Mouse (Mus musculus) heart, embryonic 10.5 days (tissue): ENCODE results near the gene Mllt1. TPM values are rescaled to one million over a fixed set of nuclear protein-coding genes. Genes with fewer than 3 reads are reported as not detected.

Experiments used
- DNase-seq: peaks from one replicate; pipeline ENCODE4 v3.0.0-alpha.2; 2017; ENCODE audit warnings: low spot score
- H3K27ac ChIP-seq: fragments of 300-500 bp; sonication (generic); 2 replicates; pipeline ENCODE4 v1.5.1; 2016; ENCODE audit warnings: mild to moderate bottlenecking
- H3K27me3 ChIP-seq: fragments of 300-500 bp; sonication (generic); 2 replicates; pipeline ENCODE4 v1.6.1; 2016; ENCODE audit warnings: mild to moderate bottlenecking; ENCODE audit not compliant: poor library complexity, insufficient read depth, severe bottlenecking
- H3K36me3 ChIP-seq: fragments of 300-500 bp; sonication (generic); 2 replicates; pipeline ENCODE4 v1.6.1; 2016; ENCODE audit warnings: mild to moderate bottlenecking, moderate library complexity
- H3K4me1 ChIP-seq: fragments of 300-500 bp; sonication (generic); 2 replicates; pipeline ENCODE4 v1.6.1; 2016; ENCODE audit warnings: mild to moderate bottlenecking
- H3K4me3 ChIP-seq: fragments of 300-500 bp; sonication (generic); 2 replicates; pipeline ENCODE4 v1.5.1; 2016; ENCODE audit warnings: mild to moderate bottlenecking, moderate library complexity
- H3K9me3 ChIP-seq: fragments of 300-500 bp; sonication (generic); 2 replicates; pipeline ENCODE4 v1.6.1; 2016; ENCODE audit warnings: mild to moderate bottlenecking, moderate library complexity
- WGBS: fragments of 180-500 bp; shearing (Covaris S2); methylation state at CpG from one replicate; pipeline ENCODE4 v1.1.7; 2016; 5-methylcytosine and 5-hydroxymethylcytosine counted together
- polyA plus RNA-seq: library from polyadenylated mRNA; unstranded; fragments of >200 nt; fragmentation: Nextera tagmentation; extraction: Ambion mirVana; gene quantifications from 2 replicates; pipeline ENCODE4 v1.2.1, GENCODE M21; 2016

Gene Mllt1
- polyA plus RNA-seq, result 42.3 and 46.0 TPM in 2 replicates

DNA sequence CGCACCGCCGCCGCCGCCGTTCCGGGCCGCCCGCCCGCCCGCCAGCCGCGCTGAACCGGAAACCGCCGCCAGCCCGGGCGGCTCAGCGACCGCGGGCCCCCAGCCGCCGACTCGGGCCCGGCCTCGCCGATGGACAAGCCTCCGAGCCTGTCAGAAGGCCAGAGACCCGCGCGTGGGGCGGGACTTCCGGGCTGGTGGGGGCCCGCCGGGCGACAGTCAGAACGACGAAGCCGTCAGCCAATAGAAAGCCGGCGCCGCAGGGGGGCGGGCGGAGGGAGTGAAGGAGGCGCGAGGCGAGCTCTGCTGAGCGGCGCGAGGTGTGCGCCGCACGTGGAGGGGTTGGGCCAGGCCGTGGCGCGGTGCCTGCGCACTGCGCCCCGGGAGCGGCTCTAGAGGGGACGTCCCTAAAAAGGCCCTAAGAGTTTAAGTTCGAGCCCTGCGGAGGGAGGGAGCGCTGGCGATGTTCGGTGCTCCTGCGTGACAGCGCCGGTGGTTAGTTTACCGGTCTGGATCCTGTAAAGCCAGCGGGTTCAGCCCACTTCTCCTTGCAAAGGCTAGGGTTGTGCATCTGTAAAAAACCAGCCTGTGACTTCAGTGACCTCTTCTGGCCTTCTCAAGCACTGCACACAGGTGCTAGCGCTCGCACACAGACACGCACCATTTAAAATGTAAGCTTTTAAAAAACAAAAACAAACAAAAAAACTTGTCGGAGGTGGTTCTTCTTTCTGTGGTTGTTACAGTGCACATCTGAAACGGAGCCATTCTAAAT is at the start of gene Mllt1:
Gene Mllt1 (minus strand): TSS at position 53 of the 769 bp plus-strand sequence.
- H3K4me3 ChIP-seq, result peak within 1 kb of the TSS; percentile 89
- peak within 1 kb of the TSS; percentile 98 for H3K27ac ChIP-seq
- WGBS, result 2% methylated on average over 72 of the region's 76 CpGs
- DNase-seq, result peak; percentile 99
- H3K36me3 ChIP-seq, result 0 out of 2 replicates have a peak, but pooled peaks cover 5% of the 10 kb centered on the region
- no peaks in the 10 kb centered on the region for H3K9me3 ChIP-seq
- H3K4me1 ChIP-seq, result peaks cover 35% of the 10 kb centered on the region
- H3K27me3 ChIP-seq, result no peaks in the 10 kb centered on the region

DNA sequence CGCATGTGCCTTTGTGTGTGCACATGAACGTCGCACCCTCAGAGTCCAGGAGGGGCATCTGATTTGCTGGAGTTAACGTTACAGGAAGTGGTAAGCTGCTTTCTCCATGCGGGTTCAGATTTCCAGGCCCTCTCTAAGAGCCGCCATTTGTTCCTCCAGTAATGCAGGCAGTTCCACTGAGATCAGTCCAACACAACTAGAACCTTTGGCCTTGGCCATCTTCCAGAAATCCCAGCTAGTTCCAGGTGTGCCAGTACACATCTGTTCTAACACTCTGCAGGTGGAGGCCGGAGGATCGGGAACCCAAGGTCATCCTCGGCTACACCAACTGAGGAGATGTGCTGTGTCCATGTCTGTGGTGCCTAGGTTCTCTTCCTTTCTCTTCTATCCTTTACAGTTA is 49.7 kb upstream of the Mllt1 start:
- Histone ChIP-seq H3K4me1 (no peaks in the 10 kb centered on the region), H3K27me3 (no peaks in the 10 kb centered on the region), H3K9me3 (no peaks in the 10 kb centered on the region), H3K27ac (no peak overlapping the region), H3K36me3 (no peaks in the 10 kb centered on the region), H3K4me3 (no peak overlapping the region)
- DNase-seq, result peak; percentile 60
- WGBS, result 78% methylated on average over 9 of the region's 9 CpGs

GRCm38 (mm10) chr17:56982013-56982412 is 46.8 kb upstream of the Mllt1 start, which contains the start of gene Acer1:
Acer1 (minus strand) TSS chr17:56982126.
- no peak within 1 kb of the TSS for H3K4me3 ChIP-seq
- no peaks in the 10 kb centered on the region for H3K9me3 ChIP-seq
- H3K27me3 ChIP-seq, result no peaks in the 10 kb centered on the region
- H3K27ac ChIP-seq, result no peak within 1 kb of the TSS
- no peaks in the 10 kb centered on the region for H3K36me3 ChIP-seq
- H3K4me1 ChIP-seq, result no peaks in the 10 kb centered on the region
- WGBS, result 61% methylated on average over 5 of the region's 5 CpGs
- peak; percentile 64 for DNase-seq

- no peak overlapping the region for H3K27ac ChIP-seq
- H3K4me1 ChIP-seq, result no peaks in the 10 kb centered on the region
- no peak overlapping the region for H3K4me3 ChIP-seq
- H3K27me3 ChIP-seq, result no peaks in the 10 kb centered on the region
- peak; percentile 39 for DNase-seq
- WGBS, result 71% methylated on average over 7 of the region's 7 CpGs
- H3K36me3 ChIP-seq, result no peaks in the 10 kb centered on the region
- no peaks in the 10 kb centered on the region for H3K9me3 ChIP-seq
These were observed 45.8 kb upstream of the Mllt1 start for GRCm38 (mm10) chr17:56981049-56981448.

- no peaks in the 10 kb centered on the region for H3K9me3 ChIP-seq
- H3K4me3 ChIP-seq, result no peak overlapping the region
- 55% methylated on average over 5 of the region's 8 CpGs for WGBS
These were observed 44.3 kb upstream of the Mllt1 start for GRCm38 (mm10) chr17:56979524-56979923.

DNA sequence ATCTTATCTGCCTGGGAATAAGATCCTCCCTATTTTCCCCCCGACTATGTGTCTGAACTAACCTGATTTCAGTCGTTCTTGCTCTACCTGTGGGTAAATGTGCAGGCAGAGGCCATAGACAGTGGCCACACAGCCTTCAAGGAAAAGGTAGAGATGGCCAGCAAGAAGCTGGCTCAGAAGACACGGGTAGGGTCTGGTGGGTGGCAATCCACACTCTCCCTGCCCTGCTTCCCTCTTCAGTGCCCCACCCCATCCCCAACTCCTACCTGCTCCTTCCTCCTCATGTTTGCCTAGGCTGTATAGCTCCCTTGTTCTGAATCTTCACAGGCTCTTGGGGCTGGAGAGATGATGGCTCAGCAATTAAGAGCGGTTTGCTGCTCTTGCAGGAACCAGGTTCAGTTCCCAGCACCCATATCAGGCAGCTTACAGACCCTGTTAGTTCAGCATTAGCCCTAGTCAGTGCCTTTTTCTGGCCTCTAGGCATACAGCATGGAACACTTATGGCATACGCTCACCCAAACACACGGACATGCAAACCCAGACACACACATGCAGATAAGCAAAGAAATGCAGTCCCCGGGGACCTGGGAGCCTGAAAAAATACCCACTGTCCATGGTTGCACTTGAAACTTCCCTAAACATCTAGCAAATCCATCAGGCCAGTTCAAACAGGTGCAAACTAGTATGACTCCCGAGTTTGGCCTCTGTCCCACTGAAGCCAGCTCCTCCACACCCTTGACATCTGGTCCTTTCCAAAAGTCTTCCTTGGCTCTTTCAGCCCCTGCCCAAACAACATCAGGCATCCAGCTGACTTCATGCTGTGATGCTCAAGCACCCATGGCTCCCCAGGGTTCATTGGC is 41.5 kb upstream of the Mllt1 start:
- no peaks in the 10 kb centered on the region for H3K27me3 ChIP-seq
- WGBS, result 72% methylated on average over 8 of the region's 8 CpGs
- H3K9me3 ChIP-seq, result no peaks in the 10 kb centered on the region
- no peaks in the 10 kb centered on the region for H3K36me3 ChIP-seq
- DNase-seq, result peak; percentile 58
- H3K4me1 ChIP-seq, result no peaks in the 10 kb centered on the region
- H3K27ac ChIP-seq, result no peak overlapping the region
- no peak overlapping the region for H3K4me3 ChIP-seq

More at GRCm38 (mm10) chr17:56979524-56979923, 44.3 kb upstream of the Mllt1 start:
- no peak overlapping the region for H3K27ac ChIP-seq
- no peaks in the 10 kb centered on the region for H3K36me3 ChIP-seq
- peak; percentile 24 for DNase-seq
- no peaks in the 10 kb centered on the region for H3K4me1 ChIP-seq
- no peaks in the 10 kb centered on the region for H3K27me3 ChIP-seq

DNA sequence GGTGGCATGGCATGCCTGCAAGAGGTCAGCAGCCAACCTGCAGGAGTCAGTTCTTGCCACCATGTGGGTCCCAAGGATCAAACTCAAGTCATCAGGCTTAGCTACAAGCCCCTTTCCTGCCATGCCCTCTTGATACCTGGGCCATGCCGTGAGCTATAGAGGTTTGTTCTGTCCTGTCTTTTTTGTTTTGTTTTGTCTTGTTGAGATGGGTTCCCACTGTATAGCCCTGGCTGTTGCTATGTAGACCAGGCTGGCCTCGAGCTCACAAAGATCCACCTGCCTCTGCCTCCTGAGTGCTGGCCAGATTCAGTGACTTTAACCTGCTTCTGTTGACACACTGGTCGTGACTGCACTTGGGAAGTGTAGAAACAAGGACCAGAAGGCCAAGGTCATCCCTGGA is 40.2 kb upstream of the Mllt1 start:
- 59% methylated on average over 3 of the region's 3 CpGs for WGBS

GRCm38 (mm10) chr17:56974708-56975240 is 39.6 kb upstream of the Mllt1 start:
- DNase-seq, result peak; percentile 71
- Histone ChIP-seq H3K9me3 (no peaks in the 10 kb centered on the region), H3K27me3 (no peaks in the 10 kb centered on the region; the same call in 1 of the 2 replicates), H3K36me3 (no peaks in the 10 kb centered on the region), H3K4me1 (no peaks in the 10 kb centered on the region), H3K27ac (no peak overlapping the region), H3K4me3 (no peak overlapping the region)
- 69% methylated on average over 5 of the region's 5 CpGs for WGBS

More for the DNA sequence above, 40.2 kb upstream of the Mllt1 start:
- H3K27me3 ChIP-seq, result no peaks in the 10 kb centered on the region
- H3K4me1 ChIP-seq, result no peaks in the 10 kb centered on the region
- H3K36me3 ChIP-seq, result no peaks in the 10 kb centered on the region
- no peaks in the 10 kb centered on the region for H3K9me3 ChIP-seq
- H3K4me3 ChIP-seq, result no peak overlapping the region
- DNase-seq, result peak; percentile 65
- H3K27ac ChIP-seq, result no peak overlapping the region

DNA sequence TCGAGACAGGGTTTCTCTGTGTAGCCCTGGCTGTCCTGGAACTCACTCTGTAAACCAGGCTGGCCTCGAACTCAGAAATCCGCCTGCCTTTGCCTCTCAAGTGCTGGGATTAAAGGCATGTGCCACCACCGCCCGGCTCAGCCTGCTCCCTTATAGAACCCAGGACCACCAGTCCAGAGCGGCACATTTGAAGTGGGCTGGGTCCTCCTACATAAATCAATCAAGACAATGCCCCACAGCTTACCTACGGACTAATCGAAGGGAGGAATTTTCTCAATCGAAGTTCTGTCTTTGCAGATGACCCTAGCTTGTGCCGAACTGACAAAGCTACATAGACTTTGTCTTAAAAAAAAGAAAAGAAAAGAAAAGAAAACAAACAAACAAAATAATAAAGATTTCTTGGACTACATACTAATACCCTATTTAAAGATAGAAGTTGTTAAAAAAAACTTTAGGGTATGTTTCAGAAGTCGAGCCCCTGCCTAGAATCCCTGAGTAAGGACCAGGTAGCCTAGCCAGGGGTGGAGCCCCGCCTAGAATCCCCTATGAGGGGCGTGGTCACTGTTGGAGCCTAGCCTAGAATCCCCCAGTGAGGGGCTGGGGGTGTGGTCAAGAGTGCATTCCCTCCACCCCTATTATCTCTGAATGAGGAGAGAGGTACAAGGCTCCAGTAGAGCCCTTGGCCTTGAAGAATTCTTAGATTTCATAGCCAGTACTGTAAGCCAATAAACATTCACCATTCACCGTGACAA is 38.9 kb upstream of the Mllt1 start:
- WGBS, result 58% methylated on average over 13 of the region's 14 CpGs
- peak; percentile 70 for DNase-seq
- Histone ChIP-seq H3K27ac (no peak overlapping the region), H3K36me3 (no peaks in the 10 kb centered on the region), H3K27me3 (no peaks in the 10 kb centered on the region; the same call in 1 of the 2 replicates), H3K9me3 (no peaks in the 10 kb centered on the region), H3K4me1 (no peaks in the 10 kb centered on the region), H3K4me3 (no peak overlapping the region)

- Histone ChIP-seq H3K36me3 (no peaks in the 10 kb centered on the region), H3K27me3 (no peaks in the 10 kb centered on the region; the same call in 1 of the 2 replicates), H3K27ac (no peak overlapping the region), H3K9me3 (no peaks in the 10 kb centered on the region), H3K4me1 (no peaks in the 10 kb centered on the region), H3K4me3 (no peak overlapping the region)
- DNase-seq, result peak; percentile 27
- WGBS, result 62% methylated on average over 5 of the region's 5 CpGs
These were observed 34.9 kb upstream of the Mllt1 start for GRCm38 (mm10) chr17:56970081-56970480.

- H3K27ac ChIP-seq, result no peak overlapping the region
- no peaks in the 10 kb centered on the region for H3K9me3 ChIP-seq
- 64% methylated on average over 3 of the region's 3 CpGs for WGBS
- H3K36me3 ChIP-seq, result no peaks in the 10 kb centered on the region
- no peaks in the 10 kb centered on the region for H3K4me1 ChIP-seq
- peaks cover 3% of the 10 kb centered on the region; the same call in 1 of the 2 replicates for H3K27me3 ChIP-seq
- H3K4me3 ChIP-seq, result no peak overlapping the region
- peak; percentile 5 for DNase-seq
These were observed 34.1 kb upstream of the Mllt1 start for GRCm38 (mm10) chr17:56969321-56969720.

DNA sequence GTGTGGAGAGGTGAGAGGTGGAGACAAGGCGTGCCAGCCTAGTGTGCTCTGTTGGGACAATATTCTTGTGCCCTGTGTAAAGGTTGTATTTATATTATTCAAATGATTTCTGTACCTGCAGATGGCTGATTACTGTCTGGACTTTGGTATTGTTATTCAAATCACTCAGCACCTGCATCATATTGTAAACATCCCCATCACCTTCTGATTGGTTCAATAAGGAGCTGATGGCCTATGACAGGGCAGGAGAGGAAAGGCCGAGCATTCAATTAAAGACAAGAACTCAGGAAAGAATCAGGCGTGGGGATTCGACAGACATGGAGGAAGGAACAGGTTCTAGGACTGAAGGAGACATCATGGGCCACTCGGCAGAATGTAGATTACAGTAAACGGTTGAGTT is 28.4 kb upstream of the Mllt1 start:
- no peaks in the 10 kb centered on the region for H3K36me3 ChIP-seq
- H3K9me3 ChIP-seq, result no peaks in the 10 kb centered on the region
- 71% methylated on average over 6 of the region's 6 CpGs for WGBS

More for the DNA sequence above, 28.4 kb upstream of the Mllt1 start:
- no peak overlapping the region for H3K4me3 ChIP-seq
- peaks cover 5% of the 10 kb centered on the region; the same call in 1 of the 2 replicates for H3K27me3 ChIP-seq
- no peak overlapping the region for H3K27ac ChIP-seq
- H3K4me1 ChIP-seq, result no peaks in the 10 kb centered on the region
- DNase-seq, result no peak
